Mouse (Mus musculus): ENCODE results near the gene Ttc14.
A peak's percentile ranks its signal among the peaks of the same experiment; 100 is the strongest.

The Ttc14 gene

GRCm38 (mm10) chr3:33799617-33800512 is at the start of gene Ttc14:
Gene Ttc14, plus strand, starts transcription at chr3:33799832.
- peak; percentile 98 for DNase-seq (ENCODE audit: low read depth, low spot score)

- DNase-seq (ENCODE audit: low read depth, low spot score), result no peak
Measured at GRCm38 (mm10) chr3:33790975-33791374, 8.7 kb upstream of the Ttc14 start.

GRCm38 (mm10) chr3:33800513-33800820 is 835 bp downstream of the Ttc14 start:
- DNase-seq (ENCODE audit: low read depth, low spot score), result no peak

- DNase-seq (ENCODE audit: low read depth, low spot score), result no peak
Measured at GRCm38 (mm10) chr3:33807151-33807550, 7.5 kb downstream of the Ttc14 start.

GRCm38 (mm10) chr3:33824135-33824946 is 24.7 kb downstream of the Ttc14 start:
- peak; percentile 42 for DNase-seq (ENCODE audit: low read depth, low spot score)

- DNase-seq (ENCODE audit: low read depth, low spot score), result no peak
Measured at GRCm38 (mm10) chr3:33832351-33832750, 32.7 kb downstream of the Ttc14 start.

GRCm38 (mm10) chr3:33836576-33836975 is 36.9 kb downstream of the Ttc14 start:
- no peak for DNase-seq (ENCODE audit: low read depth, low spot score)

- no peak for DNase-seq (ENCODE audit: low read depth, low spot score)
Measured at GRCm38 (mm10) chr3:33838877-33839276, 39.2 kb downstream of the Ttc14 start.

GRCm38 (mm10) chr3:33843801-33844632 is 44.4 kb downstream of the Ttc14 start, which contains the start of gene Ccdc39:
Gene Ccdc39, minus strand, starts transcription at chr3:33844310.
- peak; percentile 46 for DNase-seq (ENCODE audit: low read depth, low spot score)

GRCm38 (mm10) chr3:33846639-33847038 is 47.0 kb downstream of the Ttc14 start:
- no peak for DNase-seq (ENCODE audit: low read depth, low spot score)

GRCm38 (mm10) chr3:33850856-33851255 is 51.2 kb downstream of the Ttc14 start:
- no peak for DNase-seq (ENCODE audit: low read depth, low spot score)

- no peak for DNase-seq (ENCODE audit: low read depth, low spot score)
Measured at GRCm38 (mm10) chr3:33853062-33853461, 53.4 kb downstream of the Ttc14 start.

- DNase-seq (ENCODE audit: low read depth, low spot score), result no peak
Measured at GRCm38 (mm10) chr3:33858939-33859338, 59.3 kb downstream of the Ttc14 start.

- no peak for DNase-seq (ENCODE audit: low read depth, low spot score)
Measured at GRCm38 (mm10) chr3:33864000-33864540, 64.4 kb downstream of the Ttc14 start.

All from CD4-positive helper T cell, adult 2 months (primary cell).